Mouse (Mus musculus): ENCODE measurements around the gene Map4k5. TPM values are rescaled to one million over a fixed set of nuclear protein-coding genes. Genes with fewer than 3 reads are reported as not detected.

The Map4k5 gene
- 10 to 100 TPM; 22.9 to 25.9 TPM for total RNA-seq (2021)
- long read RNA-seq, experiment 1, partial matches to known transcripts, result 2 of 58 reads
- long read RNA-seq, experiment 1, other reads (novel, unspliced or antisense), result 56 of 58 reads
- long read RNA-seq, experiment 2, partial matches to known transcripts, result 5 of 65 reads
- long read RNA-seq, experiment 2, other reads (novel, unspliced or antisense), result 60 of 65 reads

GRCm38 (mm10) chr12:69892371-69893251, at the start of gene Map4k5, which contains the start of gene Atl1:
TSS of gene Map4k5 (minus strand) at chr12:69893200.
TSS of gene Atl1 (plus strand) at chr12:69892614.
- intact Hi-C loops (cut with DNase I), result loop anchor here (1.0 to 5.0 kb wide), 2 partner anchors 40 to 135 kb away; no protein-coding TSS in a partner anchor
- H3K4me3 ChIP-seq, result peak within 1 kb of the TSS; percentile 93
- peak; percentile 95 for DNase-seq
- H3K27ac ChIP-seq, result peak within 1 kb of the TSS; percentile 99
- TF ChIP-seq CTCF (IDR thresholded peaks at IDR 0.05), result peak; percentile 96

GRCm38 (mm10) chr12:69941655-69942329, 48.8 kb upstream of the Map4k5 start:
- no peak overlapping the region for H3K4me3 ChIP-seq
- intact Hi-C loops (cut with DNase I), result no loop called here
- H3K27ac ChIP-seq, result no peak overlapping the region
- TF ChIP-seq CTCF (IDR thresholded peaks at IDR 0.05), result no peak
- DNase-seq, result no peak

GRCm38 (mm10) chr12:69939291-69939690, 46.3 kb upstream of the Map4k5 start:
- DNase-seq, result no peak
- Histone ChIP-seq H3K4me3 (no peak overlapping the region), H3K27ac (no peak overlapping the region)
- TF ChIP-seq CTCF (IDR thresholded peaks at IDR 0.05), result peak; percentile 47
- intact Hi-C loops (cut with DNase I), result no loop called here

- intact Hi-C loops (cut with DNase I), result no loop called here
- Histone ChIP-seq H3K4me3 (no peak overlapping the region), H3K27ac (no peak overlapping the region)
- TF ChIP-seq CTCF (IDR thresholded peaks at IDR 0.05), result no peak
- DNase-seq, result no peak
Measured at GRCm38 (mm10) chr12:69937731-69938130, 44.7 kb upstream of the Map4k5 start.

- no peak for TF ChIP-seq CTCF (IDR thresholded peaks at IDR 0.05)
Measured at GRCm38 (mm10) chr12:69926716-69927115, 33.7 kb upstream of the Map4k5 start.

GRCm38 (mm10) chr12:69924012-69924411, 31.0 kb upstream of the Map4k5 start:
- TF ChIP-seq CTCF (IDR thresholded peaks at IDR 0.05), result peak; percentile 75
- H3K27ac ChIP-seq, result no peak overlapping the region
- H3K4me3 ChIP-seq, result no peak overlapping the region
- DNase-seq, result peak; percentile 29
- intact Hi-C loops (cut with DNase I), result loop anchor here (2.0 to 10.0 kb wide), 2 partner anchors 139 to 221 kb away; no protein-coding TSS in a partner anchor

More at GRCm38 (mm10) chr12:69926716-69927115, 33.7 kb upstream of the Map4k5 start:
- intact Hi-C loops (cut with DNase I), result loop anchor here (10.0 kb wide), 1 partner anchor 218 kb away; no protein-coding TSS in a partner anchor
- DNase-seq, result no peak
- H3K4me3 ChIP-seq, result no peak overlapping the region
- H3K27ac ChIP-seq, result no peak overlapping the region

GRCm38 (mm10) chr12:69923603-69924002, 30.6 kb upstream of the Map4k5 start:
- Histone ChIP-seq H3K27ac (no peak overlapping the region), H3K4me3 (no peak overlapping the region)
- TF ChIP-seq CTCF (IDR thresholded peaks at IDR 0.05), result no peak
- intact Hi-C loops (cut with DNase I), result loop anchor here (2.0 to 10.0 kb wide), 2 partner anchors 139 to 221 kb away; no protein-coding TSS in a partner anchor
- no peak for DNase-seq

- peak; percentile 37 for TF ChIP-seq CTCF (IDR thresholded peaks at IDR 0.05)
- no peak overlapping the region for H3K4me3 ChIP-seq
- H3K27ac ChIP-seq, result no peak overlapping the region
- intact Hi-C loops (cut with DNase I), result loop anchor here (10.0 kb wide), 1 partner anchor 222 kb away; no protein-coding TSS in a partner anchor
- DNase-seq, result no peak
Measured at GRCm38 (mm10) chr12:69923128-69923527, 30.1 kb upstream of the Map4k5 start.

- TF ChIP-seq CTCF (IDR thresholded peaks at IDR 0.05), result no peak
- no peak for DNase-seq
- Histone ChIP-seq H3K4me3 (no peak overlapping the region), H3K27ac (no peak overlapping the region)
- intact Hi-C loops (cut with DNase I), result loop anchor here (10.0 kb wide), 1 partner anchor 223 kb away; no protein-coding TSS in a partner anchor
Measured at GRCm38 (mm10) chr12:69922099-69922498, 29.1 kb upstream of the Map4k5 start.

- H3K4me3 ChIP-seq, result no peak overlapping the region
- no peak overlapping the region for H3K27ac ChIP-seq
- intact Hi-C loops (cut with DNase I), result no loop called here
- DNase-seq, result no peak
- TF ChIP-seq CTCF (IDR thresholded peaks at IDR 0.05), result no peak
Measured at GRCm38 (mm10) chr12:69917870-69918269, 24.9 kb upstream of the Map4k5 start.

- no peak overlapping the region for H3K4me3 ChIP-seq
- H3K27ac ChIP-seq, result no peak overlapping the region
- intact Hi-C loops (cut with DNase I), result no loop called here
- TF ChIP-seq CTCF (IDR thresholded peaks at IDR 0.05), result no peak
- DNase-seq, result no peak
Measured at GRCm38 (mm10) chr12:69912737-69913136, 19.7 kb upstream of the Map4k5 start.

GRCm38 (mm10) chr12:69911906-69912305, 18.9 kb upstream of the Map4k5 start:
- no peak for TF ChIP-seq CTCF (IDR thresholded peaks at IDR 0.05)
- DNase-seq, result no peak
- intact Hi-C loops (cut with DNase I), result no loop called here
- no peak overlapping the region for H3K27ac ChIP-seq
- H3K4me3 ChIP-seq, result no peak overlapping the region

All from gastrocnemius, adult 2 months (tissue).